In the genomic region with DNA sequence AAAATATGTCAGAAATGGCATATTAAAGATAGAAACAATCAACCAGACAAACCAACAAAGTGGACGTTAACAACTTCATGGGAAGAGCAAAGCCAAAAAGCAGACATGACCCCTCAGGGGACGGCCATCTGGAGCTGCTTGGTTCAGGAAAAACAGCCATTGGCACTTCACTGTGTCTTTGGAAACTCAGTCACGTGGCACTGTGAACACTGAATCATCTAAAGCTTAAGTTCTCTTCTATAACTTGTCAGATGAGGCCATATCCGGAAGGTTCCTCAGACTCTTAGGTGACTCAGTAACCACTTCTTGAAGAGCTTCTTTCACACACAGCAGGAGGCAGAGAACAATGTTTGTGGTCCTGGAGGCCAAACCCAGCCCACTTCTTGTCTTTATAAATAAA, we compare ENCODE assay signal across 20 mouse cellular contexts.
"Had no signal": no experiment of that assay in that cellular context is flagged by ENCODE, and none has a peak within 500 bp of the region (broad histone marks: within the 10 kb centered on the region; RNA-seq: fewer than 3 reads in every experiment).

No protein-coding gene starts in this region.

- H3K4me1 ChIP-seq: limb, embryonic 15.5 days; midbrain, embryonic 15.5 days; stomach, embryonic 15.5 days had no signal

- H3K36me3 ChIP-seq: limb, embryonic 15.5 days; midbrain, embryonic 12.5 days; midbrain, embryonic 15.5 days; stomach, embryonic 15.5 days had no signal

- DNase-seq: kidney, adult 9 months; kidney, postnatal 25 days; layer of hippocampus, adult 9-11 months; left cerebral cortex, postnatal 4 days; liver, postnatal 0 days; lung, embryonic 14.5 days; right cerebral cortex, adult 18-20 months; right cerebral cortex, postnatal 14 days; right cerebral cortex, postnatal 4 days; thymus, postnatal 25 days had no signal

- H3K9me3 ChIP-seq: limb, embryonic 12.5 days; limb, embryonic 15.5 days; midbrain, embryonic 12.5 days; midbrain, embryonic 15.5 days; stomach, embryonic 15.5 days had no signal

- H3K27ac ChIP-seq: layer of hippocampus, adult 2 months; left cerebral cortex, adult 2 months; limb, embryonic 12.5 days; limb, embryonic 15.5 days; liver, embryonic 14.5 days; macrophage; midbrain, embryonic 12.5 days; midbrain, embryonic 15.5 days; stomach, embryonic 15.5 days had no signal

- H3K27me3 ChIP-seq: limb, embryonic 12.5 days; limb, embryonic 15.5 days; midbrain, embryonic 12.5 days; midbrain, embryonic 15.5 days; stomach, embryonic 15.5 days had no signal

- H3K4me3 ChIP-seq: layer of hippocampus, adult 2 months; left cerebral cortex, adult 2 months; limb, embryonic 12.5 days; limb, embryonic 15.5 days; midbrain, embryonic 12.5 days; midbrain, embryonic 15.5 days; stomach, embryonic 15.5 days had no signal

- H3K4me2 ChIP-seq: limb, embryonic 12.5 days; limb, embryonic 15.5 days; liver, embryonic 11.5 days; lung, embryonic 14.5 days; midbrain, embryonic 12.5 days; midbrain, embryonic 15.5 days; stomach, embryonic 15.5 days had no signal
